Mouse (Mus musculus) c-Kit-negative CD71-positive TER-119-positive erythroid progenitor cells, embryonic 14.5 days (primary cell): ENCODE data around the gene Adra1d.

ENCODE experiments used
- DNase-seq: peaks from one replicate; pipeline ENCODE4 v3.0.0-alpha.2; 2013; ENCODE audit warnings: low read depth, low spot score

Adra1d gene

DNA sequence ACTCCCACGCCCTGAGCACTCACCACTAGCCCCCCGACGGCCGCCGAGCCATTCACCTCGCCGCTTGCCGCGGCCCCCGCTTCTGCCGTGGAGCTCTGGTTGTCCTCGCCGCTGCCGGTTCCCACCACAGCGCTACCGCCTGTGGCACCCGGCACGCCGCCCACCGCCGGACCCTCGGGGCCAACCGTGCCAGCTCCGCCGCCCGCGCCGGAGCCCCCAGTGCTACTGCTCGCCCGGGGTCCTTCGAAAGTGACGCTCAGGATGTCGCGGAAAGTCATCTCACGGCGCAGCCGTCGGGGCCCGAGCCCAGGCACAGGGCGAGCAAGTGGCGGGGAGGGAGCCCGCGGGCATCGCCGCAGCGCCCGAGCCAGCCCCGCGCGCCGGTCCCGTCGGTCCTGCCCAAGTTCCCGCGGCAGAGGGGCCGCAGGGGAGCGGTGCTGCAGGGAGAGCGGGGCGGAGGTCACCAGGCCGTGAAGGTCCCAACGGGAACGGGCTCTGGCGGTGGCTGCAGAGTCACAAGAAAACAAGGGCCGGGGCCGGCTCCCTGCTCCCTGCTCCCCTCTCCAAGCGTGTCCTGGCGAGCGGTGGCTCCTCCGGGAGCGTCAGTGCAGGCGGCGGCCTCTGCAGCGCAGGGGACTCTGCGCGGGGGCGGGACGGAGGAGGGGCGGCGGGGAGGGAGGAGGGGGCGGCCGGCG lies at the start of gene Adra1d:
Gene Adra1d, minus strand, starts transcription at position 393 of the 695 bp plus-strand sequence.
- no peak for DNase-seq

DNA sequence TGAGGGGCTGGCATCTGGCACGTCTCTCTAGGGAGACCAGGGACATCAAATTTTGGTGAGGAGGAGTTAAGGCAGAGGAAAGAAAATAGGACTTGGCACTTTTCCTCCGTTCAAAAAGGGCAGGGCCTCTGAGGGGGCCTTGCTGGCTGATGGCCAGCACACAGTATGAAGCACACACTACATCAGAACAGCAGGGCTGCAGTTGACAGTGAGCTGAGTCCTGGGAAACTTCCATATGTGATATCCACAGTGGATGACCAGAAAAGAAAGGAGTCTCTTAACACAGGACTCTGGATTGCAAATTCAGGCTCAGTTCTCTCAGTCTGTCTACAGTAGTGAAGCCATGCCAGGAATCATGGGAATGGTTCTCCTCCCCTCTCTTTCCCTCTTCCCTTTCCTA lies 39.8 kb upstream of the Adra1d start:
- no peak for DNase-seq

DNA sequence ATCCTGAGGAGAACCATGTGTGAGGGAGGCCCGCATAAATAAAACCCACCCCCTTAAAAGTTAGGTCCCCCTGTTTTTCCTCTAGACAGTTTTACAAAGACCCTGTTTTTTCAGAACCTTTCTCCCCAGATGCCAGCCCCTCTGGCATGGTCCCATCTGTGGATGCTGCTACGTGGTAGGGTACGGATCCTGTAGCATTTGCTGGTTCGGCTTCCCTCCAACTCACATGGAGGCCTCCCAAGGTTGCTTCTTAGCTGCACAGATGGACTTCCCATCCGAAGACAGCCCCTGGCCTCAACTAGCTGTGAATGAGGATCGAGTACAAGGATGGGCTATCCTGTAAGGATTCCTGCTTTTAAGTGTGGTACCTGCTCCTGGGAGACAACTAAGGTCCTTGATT lies 32.8 kb upstream of the Adra1d start:
- DNase-seq, result no peak

DNA sequence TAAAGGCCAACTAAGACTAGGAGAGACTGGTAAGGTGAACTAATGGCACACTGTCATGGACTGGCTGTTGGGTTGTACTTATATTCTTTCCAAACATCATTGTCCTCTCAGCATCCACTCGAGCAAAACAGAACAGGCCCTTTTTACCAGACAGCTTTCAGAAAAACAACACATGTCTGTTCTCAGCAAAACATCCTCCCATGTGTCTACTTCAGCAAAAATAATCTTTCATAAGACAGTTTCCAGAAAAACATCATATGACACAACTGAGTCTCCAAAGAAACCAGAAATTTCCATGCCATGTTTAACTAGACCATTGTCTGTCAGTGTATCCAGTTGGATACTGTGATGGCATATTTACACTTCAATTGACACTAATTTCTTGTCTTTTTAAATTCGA lies 25.4 kb upstream of the Adra1d start:
- no peak for DNase-seq

DNA sequence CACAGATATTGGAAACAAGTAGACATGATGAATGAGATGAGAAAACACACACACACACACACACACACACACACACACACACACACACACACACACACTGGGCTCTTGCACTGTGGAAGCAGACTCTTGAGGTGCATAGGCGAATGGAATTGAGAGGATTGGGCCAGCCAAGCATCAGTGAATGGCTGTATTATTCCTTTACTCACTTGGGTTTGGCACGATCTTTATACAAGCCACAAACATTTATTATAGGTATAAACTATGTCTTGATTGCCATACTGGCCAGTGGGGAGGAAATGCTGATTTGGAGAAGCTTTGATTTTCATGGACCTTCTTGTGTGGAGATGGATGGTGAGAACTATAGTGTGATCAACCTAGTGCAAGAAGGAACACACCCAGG lies 19.4 kb upstream of the Adra1d start:
- DNase-seq, result no peak

DNA sequence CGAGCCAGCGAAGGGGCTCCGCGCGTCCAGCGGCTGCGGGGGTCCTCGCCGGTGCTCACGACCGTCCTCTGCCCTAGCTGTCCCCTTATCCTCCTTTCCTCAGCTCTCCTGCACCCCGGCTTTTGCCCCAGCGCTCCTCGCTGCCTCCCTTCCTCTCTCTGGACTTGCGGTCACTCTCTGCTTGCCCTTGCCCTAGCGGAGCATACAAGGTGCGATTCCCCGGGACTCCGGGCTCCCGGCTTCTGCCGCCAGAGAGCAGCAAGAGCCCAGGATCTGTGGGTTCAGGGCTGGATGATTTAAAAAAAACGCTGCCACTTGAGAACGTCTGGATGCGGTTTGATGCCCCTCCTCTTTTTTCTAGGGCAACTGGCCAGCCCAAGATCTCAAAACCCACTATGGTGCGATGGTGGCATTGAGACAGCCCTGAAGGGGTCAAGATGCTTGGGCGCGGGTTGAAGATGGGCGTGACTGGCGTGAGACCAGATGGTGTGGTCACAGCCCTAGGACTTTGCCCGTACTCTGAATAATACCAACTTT lies 571 bp upstream of the Adra1d start:
- no peak for DNase-seq

DNA sequence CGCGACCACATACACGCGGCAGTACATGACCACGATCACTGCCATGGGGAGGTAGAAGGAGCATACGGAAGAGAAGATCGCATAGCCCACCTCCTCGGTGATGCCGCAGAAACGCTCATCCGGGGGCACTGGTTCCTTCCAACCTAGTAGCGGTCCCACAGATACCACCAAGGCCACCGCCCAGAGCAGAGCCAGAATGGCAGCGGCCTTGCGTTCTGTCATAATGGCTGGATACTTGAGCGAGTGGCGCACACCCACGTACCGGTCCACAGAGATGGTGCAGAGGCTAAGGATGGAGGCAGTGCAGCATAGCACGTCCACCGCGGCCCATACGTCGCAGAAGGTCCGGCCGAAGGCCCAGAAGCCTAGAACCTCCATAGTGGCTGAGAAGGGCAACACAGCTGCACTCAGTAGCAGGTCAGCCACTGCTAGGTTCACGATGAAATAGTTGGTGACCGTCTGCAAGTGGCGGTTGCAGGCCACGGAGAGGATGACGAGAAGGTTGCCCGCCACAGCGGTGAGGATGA lies 676 bp downstream of the Adra1d start:
- DNase-seq, result no peak

DNA sequence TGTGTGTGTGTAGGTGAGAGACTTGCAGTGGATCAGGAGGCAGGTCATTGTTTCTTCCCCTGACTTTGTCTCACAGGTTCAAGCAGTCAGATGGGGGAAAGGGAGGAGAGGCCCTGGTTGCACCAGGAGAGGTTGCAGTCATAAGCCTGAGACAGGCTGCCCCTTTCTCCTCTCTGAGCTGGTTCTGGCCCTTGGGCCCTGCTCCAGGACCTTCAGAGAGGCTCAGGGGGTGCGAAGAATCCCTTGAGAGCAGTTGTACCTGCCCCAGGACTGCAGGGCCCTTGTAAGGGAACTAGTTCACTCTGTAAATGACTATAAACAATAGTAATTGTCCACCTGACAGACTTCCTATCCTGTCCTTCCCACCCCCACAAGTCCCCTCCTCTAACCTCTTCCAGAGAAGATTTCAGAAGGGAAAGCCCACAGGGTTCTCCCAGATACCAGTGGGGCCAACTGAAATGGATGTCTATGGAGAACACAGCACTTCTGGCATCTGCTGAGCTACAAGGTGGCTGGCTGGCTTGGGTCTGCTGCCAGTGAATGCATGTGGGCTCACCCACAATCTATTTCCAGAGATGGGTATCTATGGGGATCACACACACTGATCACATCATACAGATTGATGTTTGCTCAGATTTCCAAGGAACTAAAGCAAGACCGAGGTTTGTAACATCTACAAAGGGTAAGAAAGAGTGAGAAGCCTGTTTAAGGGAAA lies 1.7 kb downstream of the Adra1d start:
- DNase-seq, result no peak

DNA sequence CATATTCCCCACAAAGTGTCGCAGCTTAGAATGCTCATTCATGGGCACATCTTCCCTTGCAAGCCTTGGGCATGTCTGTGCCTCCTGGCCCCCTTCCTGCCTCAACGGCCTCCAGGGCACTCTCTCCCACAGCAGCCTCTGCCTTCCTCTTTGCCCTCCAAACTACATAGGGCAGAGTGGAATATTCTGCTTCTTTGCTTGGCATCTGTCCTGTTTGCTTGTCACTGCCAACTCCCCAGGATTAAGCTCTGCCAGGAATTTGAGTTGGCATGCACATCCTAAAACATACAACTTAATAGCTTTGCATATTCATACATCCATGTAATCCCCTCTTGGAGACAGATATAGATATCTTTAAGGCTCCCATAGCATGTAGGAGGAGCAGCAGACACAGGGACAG lies 4.2 kb downstream of the Adra1d start:
- no peak for DNase-seq

DNA sequence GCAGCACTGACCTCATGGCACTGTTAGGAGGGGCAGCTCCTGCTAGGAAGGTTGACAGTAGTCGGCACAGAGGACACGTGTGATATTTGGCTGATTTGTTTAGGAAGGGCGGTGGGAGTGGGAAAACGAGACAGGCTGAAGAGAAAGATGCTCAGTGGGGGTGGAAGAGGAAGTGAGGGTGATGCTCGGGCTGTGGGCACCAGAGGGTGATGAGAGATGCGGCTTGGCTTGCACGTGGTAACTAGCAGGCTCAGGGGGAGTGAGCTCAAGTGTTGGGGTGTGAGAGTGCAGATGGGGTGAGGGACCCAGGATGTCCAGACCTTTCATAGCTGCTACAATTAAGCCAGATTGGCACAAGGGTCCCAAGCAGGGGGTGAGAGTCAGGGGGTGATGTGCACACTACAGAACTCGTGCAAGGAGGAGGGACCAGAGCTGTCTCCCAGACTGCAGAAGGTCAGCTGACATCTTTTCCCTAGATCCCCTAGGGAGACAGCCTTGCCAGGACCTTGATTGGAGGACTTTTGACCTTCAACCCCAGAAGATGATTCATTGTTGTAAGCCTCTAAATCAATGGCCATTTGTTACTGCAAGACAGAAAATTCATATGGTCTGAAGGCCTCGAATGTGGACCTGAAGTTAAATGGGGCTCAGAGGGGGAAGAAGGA lies 9.2 kb downstream of the Adra1d start:
- DNase-seq, result no peak

DNA sequence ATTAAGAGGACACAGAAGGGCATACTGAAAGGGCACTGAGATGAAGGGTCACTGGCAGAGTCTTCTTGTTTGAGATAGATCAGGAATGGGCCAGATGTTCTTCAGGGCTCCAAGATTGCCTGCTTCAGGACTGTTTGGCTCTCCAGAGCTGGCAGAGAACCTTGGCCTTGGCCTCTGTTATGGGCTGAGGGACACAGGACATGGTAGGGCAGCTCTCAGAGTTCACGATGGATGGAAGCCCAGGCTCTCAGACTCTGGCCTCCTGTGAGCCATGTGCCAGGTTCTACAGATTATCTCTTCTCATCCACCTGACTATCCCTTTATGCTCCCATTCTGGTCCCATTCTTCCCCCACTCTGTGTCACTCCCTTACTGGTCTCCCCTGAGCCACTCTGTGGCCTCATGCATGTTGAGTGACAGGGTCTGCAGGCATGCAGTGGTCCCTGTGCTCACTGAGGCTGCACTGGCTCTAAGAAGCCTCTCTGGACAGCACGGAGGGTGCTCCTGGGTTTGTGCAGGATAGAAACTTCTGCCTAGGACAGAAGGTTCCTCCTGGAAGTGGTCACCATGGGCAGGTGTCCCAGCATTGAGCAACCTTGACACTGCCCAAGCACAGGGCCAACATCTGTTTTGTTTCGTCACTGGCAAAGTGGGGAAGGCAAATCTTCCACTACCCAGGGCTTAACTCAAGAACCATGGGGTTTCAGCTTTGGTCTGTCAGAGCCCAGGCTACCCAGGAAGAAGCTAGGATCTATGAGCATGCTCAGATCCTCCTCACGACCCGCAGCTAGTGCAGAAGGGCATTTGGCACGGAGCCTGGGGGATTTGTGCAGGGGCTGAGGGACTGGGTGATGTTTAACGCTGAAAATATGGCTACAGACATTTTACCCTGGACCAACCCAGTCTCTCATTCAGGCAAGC lies 10.1 kb downstream of the Adra1d start:
- no peak for DNase-seq

DNA sequence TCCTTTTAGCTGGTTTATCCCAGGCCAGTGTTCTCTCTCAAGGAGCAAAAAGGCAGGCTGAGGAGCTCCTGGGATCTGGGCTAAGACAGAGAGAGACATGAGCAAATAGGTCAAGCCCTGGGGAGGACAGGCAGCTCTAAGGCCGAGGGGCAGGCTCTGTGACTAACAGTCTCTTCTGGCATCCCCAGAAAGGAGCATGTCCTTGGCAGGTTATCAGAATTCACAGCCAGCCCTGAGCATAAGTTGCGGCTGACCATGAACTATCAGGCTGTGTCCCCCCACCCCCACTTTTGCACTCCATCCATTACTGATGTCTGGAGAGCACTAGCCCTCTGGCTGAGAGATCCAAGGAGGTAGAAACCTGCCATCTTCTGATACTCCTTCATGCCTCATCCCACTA lies 11.2 kb downstream of the Adra1d start:
- no peak for DNase-seq

DNA sequence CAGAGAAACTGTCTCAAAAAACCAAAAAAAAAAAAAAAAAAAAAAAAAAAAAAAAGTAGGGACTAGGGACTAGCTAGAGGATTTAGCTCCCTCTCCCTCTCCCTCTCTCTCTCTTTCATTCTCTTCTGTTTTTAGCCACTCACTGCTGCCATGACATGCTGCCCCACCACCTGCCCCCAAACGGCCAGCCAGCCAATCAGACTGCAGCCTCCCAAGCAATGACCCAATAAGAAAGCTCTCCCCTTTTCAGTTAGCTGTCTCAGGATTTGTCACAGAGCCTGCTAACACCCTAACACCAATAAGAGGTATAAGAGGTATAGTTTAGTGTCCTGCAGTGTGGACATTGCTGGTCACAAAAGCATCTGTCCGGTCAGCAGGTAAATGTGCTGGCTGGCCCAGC lies 11.6 kb downstream of the Adra1d start:
- no peak for DNase-seq

DNA sequence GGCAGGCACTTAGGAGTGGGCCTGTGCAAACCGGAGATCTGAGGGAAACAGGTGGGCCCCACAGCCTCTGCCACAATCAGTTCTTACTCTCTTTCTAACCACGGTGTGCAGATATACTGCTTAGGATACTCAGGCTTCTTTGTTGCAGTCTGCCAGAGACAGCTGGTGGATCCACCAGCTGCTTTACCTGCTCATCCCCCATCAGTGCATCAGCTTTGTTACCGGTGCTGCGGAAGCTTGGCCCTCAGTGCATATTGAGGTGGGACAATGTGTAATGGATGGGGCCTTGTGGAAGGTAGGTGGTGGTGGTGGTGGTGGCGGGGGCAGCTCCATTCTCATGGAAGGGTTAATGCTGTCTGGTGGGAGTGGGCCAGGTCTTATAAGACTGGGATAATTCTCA lies 13.0 kb downstream of the Adra1d start:
- no peak for DNase-seq

DNA sequence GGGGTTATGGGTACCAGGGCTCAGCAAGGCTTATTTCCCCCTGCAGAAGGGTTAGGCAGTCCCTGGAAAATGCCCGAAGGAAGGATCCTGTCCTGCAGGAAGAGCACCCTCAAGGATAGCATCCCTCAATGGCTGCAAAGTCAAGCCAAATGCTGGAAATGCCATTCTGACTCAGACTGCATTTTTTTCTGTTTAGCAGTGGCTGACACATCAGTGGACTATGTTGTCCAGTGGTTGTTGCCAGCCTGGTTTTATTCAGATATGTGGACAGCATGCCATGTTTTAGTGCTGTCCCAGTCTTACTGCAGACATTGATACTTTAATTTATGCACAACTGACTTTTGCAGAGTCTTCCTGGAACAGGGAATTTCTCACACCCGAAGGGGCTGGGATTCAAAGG lies 13.8 kb downstream of the Adra1d start:
- DNase-seq, result no peak

DNA sequence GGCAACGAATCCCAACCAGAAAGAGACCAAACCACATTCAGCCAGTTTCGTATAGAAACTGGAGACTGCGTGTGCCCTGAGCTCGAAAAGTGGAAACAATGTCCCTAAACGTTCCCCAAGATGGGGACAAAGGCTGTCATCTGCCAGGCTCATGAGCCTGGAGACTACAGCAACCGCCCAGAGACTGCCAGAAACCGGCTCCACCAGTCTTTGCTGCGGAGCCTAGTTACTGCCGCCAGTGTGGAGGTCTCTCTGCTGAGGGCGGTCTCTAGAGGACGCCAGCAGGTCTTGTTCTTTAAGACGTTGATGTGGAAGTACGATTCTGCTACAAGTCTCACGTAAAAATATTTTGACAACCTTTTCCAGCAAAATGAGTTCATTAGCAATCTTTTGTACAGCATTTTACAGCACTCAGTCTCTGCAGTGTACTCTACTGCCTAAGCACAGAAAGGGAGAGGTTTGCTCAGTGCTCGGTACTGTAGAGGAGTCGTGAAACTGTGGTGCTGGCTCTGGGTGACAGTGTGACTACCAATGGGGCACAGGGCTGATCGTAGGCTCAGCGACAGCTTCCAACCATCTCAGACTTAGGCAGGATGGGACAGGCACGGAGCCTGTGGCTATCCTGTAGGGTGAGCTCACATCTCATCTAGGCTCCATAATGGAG lies 15.2 kb downstream of the Adra1d start:
- DNase-seq, result no peak

DNA sequence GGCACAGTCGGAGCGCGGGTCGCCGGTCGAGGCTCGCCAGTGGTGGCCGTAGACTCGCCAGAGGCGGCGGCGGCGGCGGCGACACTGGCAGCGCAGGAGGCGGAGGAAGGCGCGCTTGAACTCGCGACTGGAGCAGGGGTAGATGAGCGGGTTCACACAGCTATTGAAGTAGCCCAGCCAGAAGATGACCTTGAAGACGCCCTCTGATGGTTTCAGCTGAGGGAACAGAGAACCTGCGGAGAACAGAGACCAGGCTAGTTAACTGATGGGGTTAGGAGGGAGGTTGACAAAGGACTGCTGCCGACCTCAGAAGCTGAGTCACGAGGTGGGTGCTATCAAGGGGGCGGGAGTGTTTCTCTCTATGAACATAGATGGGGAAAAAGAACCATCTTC lies 15.8 kb downstream of the Adra1d start:
- no peak for DNase-seq

DNA sequence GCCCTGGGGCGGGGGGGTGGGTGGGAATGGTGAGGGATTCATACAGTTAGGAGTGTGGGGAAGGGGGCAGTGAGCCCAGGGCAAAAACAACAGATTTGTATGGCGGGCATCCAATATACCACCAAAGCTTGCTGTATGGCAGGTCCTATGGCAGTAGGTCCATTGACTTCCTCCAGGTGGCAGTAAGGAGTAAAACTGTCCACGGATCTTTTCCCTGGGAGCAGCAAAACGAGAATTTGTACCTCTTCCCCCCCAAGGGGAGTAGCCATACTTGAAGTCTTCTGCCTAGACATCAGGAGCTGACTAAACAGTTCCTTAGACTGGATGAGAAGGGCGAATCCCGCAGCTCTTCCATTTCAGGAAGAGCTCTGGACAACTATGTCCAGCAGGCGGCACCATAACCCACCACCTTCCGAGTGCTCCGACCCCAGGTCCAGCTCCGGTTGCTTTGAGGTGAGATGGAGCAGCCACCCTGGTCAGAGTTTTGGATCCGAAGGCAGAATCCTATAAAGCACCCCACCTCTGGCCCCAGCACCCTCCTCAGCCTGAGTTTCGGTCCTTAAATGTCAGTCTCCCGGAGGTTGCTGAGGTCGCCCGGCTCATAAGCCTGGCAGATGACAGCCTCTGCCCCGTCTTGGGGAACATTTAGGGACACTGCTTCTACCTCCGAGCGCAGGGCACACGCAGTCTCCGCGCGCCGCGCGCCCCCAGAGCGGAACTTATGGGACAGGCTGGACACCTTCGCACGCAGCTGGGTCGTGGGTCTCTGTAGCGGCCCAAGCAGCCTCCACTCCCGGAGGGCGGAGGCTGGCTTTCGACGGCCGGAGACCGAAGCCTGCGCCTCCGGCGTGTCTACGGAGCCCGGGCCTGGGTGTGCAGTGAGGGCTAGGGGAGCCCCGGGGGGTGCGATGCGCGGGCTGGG lies 16.4 kb downstream of the Adra1d start:
- no peak for DNase-seq

DNA sequence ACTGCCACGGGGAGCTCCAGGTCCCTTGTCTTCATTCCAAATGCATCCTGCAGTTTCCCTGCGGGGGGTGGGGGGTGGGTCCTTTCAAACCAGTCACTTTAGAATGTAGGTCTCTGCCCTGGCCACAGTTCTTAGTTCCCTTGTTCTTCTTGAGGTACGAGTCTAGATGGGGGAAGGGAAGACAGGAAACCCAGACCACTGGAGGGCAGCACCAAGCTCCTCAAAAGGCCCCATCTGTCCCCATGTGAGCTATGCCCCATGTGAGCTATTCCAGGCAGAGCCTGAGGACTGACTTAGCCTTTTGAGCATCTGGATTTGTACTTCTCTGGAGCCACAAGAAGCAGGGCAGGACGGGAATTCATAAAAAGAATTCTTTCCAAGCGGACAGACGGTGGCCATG lies 19.6 kb downstream of the Adra1d start:
- DNase-seq, result no peak

DNA sequence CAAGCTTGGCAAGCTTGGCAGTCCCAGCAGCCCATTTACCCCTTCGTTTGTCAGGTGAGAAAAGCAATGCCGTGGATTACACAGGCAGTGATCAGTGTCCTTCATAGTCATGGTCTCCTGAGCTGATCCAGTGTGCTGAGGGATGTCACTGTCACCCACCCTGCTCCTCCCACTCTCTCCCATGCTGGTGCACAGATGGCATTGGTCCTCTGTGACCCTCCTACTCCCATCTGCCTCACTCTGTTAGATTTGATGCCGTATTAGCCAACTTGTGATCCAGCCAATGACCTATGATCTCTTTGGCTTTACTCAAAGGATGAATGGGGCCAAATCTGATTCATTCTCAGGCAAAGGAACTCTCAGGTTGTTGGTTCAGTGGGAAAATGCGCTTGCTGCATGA lies 20.4 kb downstream of the Adra1d start:
- DNase-seq, result no peak
